Mouse (Mus musculus): ENCODE data around the gene Gipc3. TPM values are rescaled to one million over a fixed set of nuclear protein-coding genes. Genes with fewer than 3 reads are reported as not detected.

Gene Gipc3
- polyA plus RNA-seq, 1 experiment from 2014 or later = not detected

DNA sequence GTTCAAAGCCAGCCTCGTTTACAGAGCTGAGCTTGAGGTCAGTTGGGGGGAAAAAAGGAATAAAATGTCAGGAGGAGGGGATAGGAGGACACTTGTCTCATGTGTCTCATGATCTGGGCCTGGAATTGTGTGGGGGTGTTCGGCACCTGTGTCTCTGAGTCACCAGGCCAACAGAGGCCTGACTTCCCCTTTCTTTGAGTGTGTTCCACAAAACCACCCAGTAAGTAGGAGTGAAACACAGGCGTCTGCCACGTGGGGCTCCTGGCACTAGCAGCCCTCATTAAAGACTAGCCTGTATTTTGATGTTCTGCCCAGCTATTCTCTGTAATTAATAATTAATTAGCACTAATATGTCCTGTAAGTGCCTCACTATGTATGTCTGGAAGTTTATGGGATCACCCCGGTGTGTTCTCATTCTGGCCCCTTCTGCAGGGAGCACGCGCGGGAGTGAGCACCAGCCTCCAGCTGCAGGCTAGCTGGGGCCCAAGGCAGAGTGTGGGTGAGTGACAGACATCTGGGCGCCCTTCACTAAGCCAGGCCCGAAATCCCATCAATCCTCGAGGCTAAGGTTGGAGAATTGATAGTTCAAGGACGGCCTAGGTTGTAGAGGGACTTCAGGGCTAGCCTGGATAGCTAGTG is 13.4 kb upstream of the Gipc3 start:
- no peaks in the 10 kb centered on the region for H3K9me3 ChIP-seq (ENCODE audit: control insufficient read depth, low read length)
- DNase-seq (ENCODE audit: low spot score) (no peak), ATAC-seq (replicated peaks; ENCODE audit: low FRiP score) (no peak)
- H3K4me1 ChIP-seq (replicated peaks; ENCODE audit: control insufficient read depth, insufficient read depth, low read length) = peaks cover 7% of the 10 kb centered on the region; the same call in 1 of the 2 replicates
- H3K4me3 ChIP-seq (ENCODE audit: low read depth, low read length) = no peak overlapping the region; the same call in 1 of the 2 replicates
- WGBS = 60% methylated on average over 12 of the region's 12 CpGs
- H3K4me2 ChIP-seq (ENCODE audit: low read depth, low read length, severe bottlenecking) = peak overlapping the region; percentile 99; the same call in 1 of the 2 replicates
- no peaks in the 10 kb centered on the region for H3K36me3 ChIP-seq (ENCODE audit: control insufficient read depth, insufficient read depth, low read length)
- H3K27me3 ChIP-seq (ENCODE audit: control insufficient read depth, insufficient read depth, low read length) = peaks cover 5% of the 10 kb centered on the region; the same call in 1 of the 2 replicates
- H3K9ac ChIP-seq (ENCODE audit: low read length) = no peak overlapping the region
- H3K27ac ChIP-seq (ENCODE audit: low read depth, low read length) = no peak overlapping the region

GRCm38 (mm10) chr10:81355533-81355932 is 12.5 kb upstream of the Gipc3 start:
- peaks cover 7% of the 10 kb centered on the region; the same call in 1 of the 2 replicates for H3K4me1 ChIP-seq (replicated peaks; ENCODE audit: control insufficient read depth, insufficient read depth, low read length)
- no peak overlapping the region for H3K9ac ChIP-seq (ENCODE audit: low read length)
- no peaks in the 10 kb centered on the region for H3K9me3 ChIP-seq (ENCODE audit: control insufficient read depth, low read length)
- H3K36me3 ChIP-seq (ENCODE audit: control insufficient read depth, insufficient read depth, low read length) = no peaks in the 10 kb centered on the region
- 80% methylated on average over 4 of the region's 4 CpGs for WGBS
- no peak for DNase-seq (ENCODE audit: low spot score)
- peaks cover 5% of the 10 kb centered on the region; the same call in 1 of the 2 replicates for H3K27me3 ChIP-seq (ENCODE audit: control insufficient read depth, insufficient read depth, low read length)
- no peak overlapping the region for H3K4me2 ChIP-seq (ENCODE audit: low read depth, low read length, severe bottlenecking)
- H3K27ac ChIP-seq (ENCODE audit: low read depth, low read length) = no peak overlapping the region
- no peak overlapping the region for H3K4me3 ChIP-seq (ENCODE audit: low read depth, low read length)
- ATAC-seq (replicated peaks; ENCODE audit: low FRiP score) = no peak

GRCm38 (mm10) chr10:81354738-81355477 is 11.8 kb upstream of the Gipc3 start:
- Histone ChIP-seq H3K4me1 (replicated peaks; ENCODE audit: control insufficient read depth, insufficient read depth, low read length) (peaks cover 7% of the 10 kb centered on the region; the same call in 1 of the 2 replicates), H3K9me3 (ENCODE audit: control insufficient read depth, low read length) (no peaks in the 10 kb centered on the region), H3K4me2 (ENCODE audit: low read depth, low read length, severe bottlenecking) (no peak overlapping the region), H3K36me3 (ENCODE audit: control insufficient read depth, insufficient read depth, low read length) (no peaks in the 10 kb centered on the region), H3K4me3 (ENCODE audit: low read depth, low read length) (no peak overlapping the region), H3K27me3 (ENCODE audit: control insufficient read depth, insufficient read depth, low read length) (peaks cover 5% of the 10 kb centered on the region; the same call in 1 of the 2 replicates), H3K27ac (ENCODE audit: low read depth, low read length) (no peak overlapping the region), H3K9ac (ENCODE audit: low read length) (no peak overlapping the region)
- DNase-seq (ENCODE audit: low spot score) (no peak), ATAC-seq (replicated peaks; ENCODE audit: low FRiP score) (no peak)
- WGBS = 68% methylated on average over 9 of the region's 9 CpGs

GRCm38 (mm10) chr10:81351678-81352291 is 8.7 kb upstream of the Gipc3 start:
- DNase-seq (ENCODE audit: low spot score) (no peak), ATAC-seq (replicated peaks; ENCODE audit: low FRiP score) (no peak)
- Histone ChIP-seq H3K4me1 (replicated peaks; ENCODE audit: control insufficient read depth, insufficient read depth, low read length) (peaks cover 16% of the 10 kb centered on the region), H3K4me3 (ENCODE audit: low read depth, low read length) (no peak overlapping the region), H3K27me3 (ENCODE audit: control insufficient read depth, insufficient read depth, low read length) (peaks cover 6% of the 10 kb centered on the region; the same call in 1 of the 2 replicates), H3K9ac (ENCODE audit: low read length) (no peak overlapping the region), H3K9me3 (ENCODE audit: control insufficient read depth, low read length) (no peaks in the 10 kb centered on the region), H3K4me2 (ENCODE audit: low read depth, low read length, severe bottlenecking) (no peak overlapping the region), H3K36me3 (ENCODE audit: control insufficient read depth, insufficient read depth, low read length) (no peaks in the 10 kb centered on the region), H3K27ac (ENCODE audit: low read depth, low read length) (no peak overlapping the region)
- 21% methylated on average over 9 of the region's 9 CpGs for WGBS

DNA sequence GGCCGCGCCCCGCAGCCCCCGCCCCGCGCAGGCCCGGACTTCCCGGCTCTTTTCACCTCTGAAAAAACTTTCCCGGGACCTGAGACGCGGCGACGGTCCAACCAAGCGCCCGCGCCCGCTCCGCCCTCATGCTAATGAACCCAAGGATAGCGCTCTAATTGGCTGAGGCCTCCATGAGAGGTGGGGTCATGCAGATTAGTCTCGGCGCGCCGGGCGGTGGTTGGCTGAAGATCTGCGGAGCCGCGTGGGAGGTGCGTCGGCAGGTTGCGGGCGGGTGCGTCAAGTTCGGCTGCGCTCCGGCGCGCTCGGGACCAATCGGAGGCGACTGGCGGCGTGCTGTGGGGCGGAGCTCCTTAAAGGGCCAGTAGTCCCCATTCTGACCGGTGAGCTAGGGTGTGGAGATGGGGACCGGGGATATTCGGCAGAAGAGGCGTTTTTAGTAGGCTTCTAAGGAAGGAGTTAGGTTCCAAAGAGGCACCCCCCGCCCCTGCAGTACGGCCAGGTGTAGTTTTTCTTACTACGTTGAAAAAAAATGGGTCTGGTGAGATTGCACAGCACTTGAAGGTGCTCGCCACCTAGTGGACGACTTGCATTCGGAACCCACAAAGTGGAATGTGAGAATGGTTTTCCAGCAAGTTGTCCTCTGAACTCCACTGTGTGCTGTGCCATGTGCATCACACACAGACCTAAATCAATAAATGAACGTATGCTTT is 7.4 kb upstream of the Gipc3 start, which contains the start of gene Hmg20b:
Gene Hmg20b (minus strand): TSS at position 130 of the 713 bp plus-strand sequence.
- Histone ChIP-seq H3K9ac (ENCODE audit: low read length) (peak within 1 kb of the TSS; percentile 80), H3K4me1 (replicated peaks; ENCODE audit: control insufficient read depth, insufficient read depth, low read length) (peaks cover 23% of the 10 kb centered on the region), H3K27me3 (ENCODE audit: control insufficient read depth, insufficient read depth, low read length) (0 out of 2 replicates have a peak, but pooled peaks cover 2% of the 10 kb centered on the region), H3K4me2 (ENCODE audit: low read depth, low read length, severe bottlenecking) (peak within 1 kb of the TSS; percentile 88), H3K27ac (ENCODE audit: low read depth, low read length) (peak within 1 kb of the TSS; percentile 21; the same call in 1 of the 2 replicates), H3K4me3 (ENCODE audit: low read depth, low read length) (peak within 1 kb of the TSS; percentile 77), H3K9me3 (ENCODE audit: control insufficient read depth, low read length) (no peaks in the 10 kb centered on the region), H3K36me3 (ENCODE audit: control insufficient read depth, insufficient read depth, low read length) (no peaks in the 10 kb centered on the region)
- DNase-seq (ENCODE audit: low spot score) = peak; percentile 100
- ATAC-seq (replicated peaks; ENCODE audit: low FRiP score) = peak; percentile 95
- under 1% methylated on average over 52 of the region's 54 CpGs for WGBS

DNA sequence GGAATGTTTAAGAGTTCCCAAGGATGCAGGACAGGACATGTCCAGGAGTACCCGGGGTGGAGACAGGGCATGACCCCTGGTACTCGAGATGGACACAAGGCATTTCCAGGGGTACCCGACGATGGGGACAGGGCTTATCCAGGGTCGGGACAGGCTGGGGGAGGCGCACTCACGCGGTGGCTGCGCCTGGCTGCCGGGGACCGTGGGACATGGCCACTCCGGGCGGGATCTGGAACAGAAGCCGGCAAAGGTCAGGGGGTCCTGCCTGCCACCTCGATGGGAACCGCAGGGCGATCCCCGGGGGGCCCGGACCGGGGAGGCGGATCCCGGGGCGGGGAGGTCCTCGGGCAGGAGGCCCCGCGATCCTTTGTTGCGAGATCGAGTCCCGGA is 6.9 kb upstream of the Gipc3 start:
- Histone ChIP-seq H3K9ac (ENCODE audit: low read length) (peak overlapping the region; percentile 80), H3K4me3 (ENCODE audit: low read depth, low read length) (peak overlapping the region; percentile 77), H3K4me2 (ENCODE audit: low read depth, low read length, severe bottlenecking) (peak overlapping the region; percentile 88), H3K27ac (ENCODE audit: low read depth, low read length) (peak overlapping the region; percentile 21; the same call in 1 of the 2 replicates), H3K27me3 (ENCODE audit: control insufficient read depth, insufficient read depth, low read length) (peaks cover 2% of the 10 kb centered on the region), H3K4me1 (replicated peaks; ENCODE audit: control insufficient read depth, insufficient read depth, low read length) (peaks cover 23% of the 10 kb centered on the region), H3K36me3 (ENCODE audit: control insufficient read depth, insufficient read depth, low read length) (no peaks in the 10 kb centered on the region; the same call in 1 of the 2 replicates), H3K9me3 (ENCODE audit: control insufficient read depth, low read length) (no peaks in the 10 kb centered on the region)
- WGBS = under 1% methylated on average over 28 of the region's 29 CpGs
- peak; percentile 29 for ATAC-seq (replicated peaks; ENCODE audit: low FRiP score)
- DNase-seq (ENCODE audit: low spot score) = no peak

GRCm38 (mm10) chr10:81349146-81349545 is 6.1 kb upstream of the Gipc3 start:
- H3K9ac ChIP-seq (ENCODE audit: low read length) = peak overlapping the region; percentile 80
- DNase-seq (ENCODE audit: low spot score) = no peak
- H3K27me3 ChIP-seq (ENCODE audit: control insufficient read depth, insufficient read depth, low read length) = peaks cover 10% of the 10 kb centered on the region
- peak overlapping the region; percentile 88 for H3K4me2 ChIP-seq (ENCODE audit: low read depth, low read length, severe bottlenecking)
- H3K27ac ChIP-seq (ENCODE audit: low read depth, low read length) = no peak overlapping the region
- peak overlapping the region; percentile 77 for H3K4me3 ChIP-seq (ENCODE audit: low read depth, low read length)
- 1% methylated on average over 12 of the region's 12 CpGs for WGBS
- no peak for ATAC-seq (replicated peaks; ENCODE audit: low FRiP score)
- H3K36me3 ChIP-seq (ENCODE audit: control insufficient read depth, insufficient read depth, low read length) = no peaks in the 10 kb centered on the region; the same call in 1 of the 2 replicates
- H3K9me3 ChIP-seq (ENCODE audit: control insufficient read depth, low read length) = no peaks in the 10 kb centered on the region
- peaks cover 23% of the 10 kb centered on the region for H3K4me1 ChIP-seq (replicated peaks; ENCODE audit: control insufficient read depth, insufficient read depth, low read length)

Data from forebrain, embryonic 11.5 days (tissue).